In genomic region chr7:19830682-19831156, GRCm38 (mm10) we compare ENCODE assay signal across 9 mouse cellular contexts. TPM values are rescaled to one million over a fixed set of nuclear protein-coding genes. Genes with fewer than 3 reads are reported as not detected.
A peak's percentile ranks its signal among the peaks of the same experiment; 100 is the strongest.
DNase-seq lines count a peak whose midpoint lies in the region; ATAC-seq and TF ChIP-seq lines count a peak whose summit lies in the region.
"Had no signal": no experiment of that assay in that cellular context is flagged by ENCODE, and none has a peak within 500 bp of the region (broad histone marks: within the 10 kb centered on the region; RNA-seq: fewer than 3 reads in every experiment).

No protein-coding gene starts in this region.

- no peak overlapping the region for H3K27ac ChIP-seq in limb, embryonic 13.5 days
- H3K27ac ChIP-seq in limb, embryonic 10.5 days, result no peak overlapping the region
- H3K27ac ChIP-seq in heart, embryonic 10.5 days, result no peak overlapping the region
- H3K27ac ChIP-seq in forebrain, postnatal 0 days (ENCODE audit: low read depth, low read length), result no peak overlapping the region
- no peak overlapping the region for H3K27ac ChIP-seq in hindbrain, embryonic 11.5 days (ENCODE audit: low read depth, low read length)

- H3K36me3 ChIP-seq in limb, embryonic 13.5 days, result no peaks in the 10 kb centered on the region
- H3K36me3 ChIP-seq in limb, embryonic 10.5 days, result no peaks in the 10 kb centered on the region
- no peaks in the 10 kb centered on the region for H3K36me3 ChIP-seq in heart, embryonic 10.5 days
- H3K36me3 ChIP-seq in forebrain, postnatal 0 days (ENCODE audit: insufficient read depth), result no peaks in the 10 kb centered on the region
- no peaks in the 10 kb centered on the region for H3K36me3 ChIP-seq in hindbrain, embryonic 11.5 days (ENCODE audit: control insufficient read depth, insufficient read depth, low read length)

- peaks cover 11% of the 10 kb centered on the region for H3K4me1 ChIP-seq in limb, embryonic 13.5 days
- H3K4me1 ChIP-seq in limb, embryonic 10.5 days, result peaks cover 6% of the 10 kb centered on the region
- H3K4me1 ChIP-seq in heart, embryonic 10.5 days, result peaks cover 10% of the 10 kb centered on the region
- no peaks in the 10 kb centered on the region for H3K4me1 ChIP-seq in forebrain, postnatal 0 days (ENCODE audit: insufficient read depth)
- H3K4me1 ChIP-seq in hindbrain, embryonic 11.5 days (replicated peaks; ENCODE audit: control insufficient read depth, insufficient read depth, low read length), result no peaks in the 10 kb centered on the region

- no peak for TF ChIP-seq CTCF in forebrain, postnatal 0 days (IDR thresholded peaks at IDR 0.05; ENCODE audit: low read depth)

- H3K4me3 ChIP-seq in limb, embryonic 13.5 days, result no peak overlapping the region
- H3K4me3 ChIP-seq in limb, embryonic 10.5 days, result no peak overlapping the region
- H3K4me3 ChIP-seq in heart, embryonic 10.5 days, result 0 out of 2 replicates have a peak overlapping the region, but pooled peaks have one; percentile 18
- no peak overlapping the region for H3K4me3 ChIP-seq in forebrain, postnatal 0 days (ENCODE audit: low read depth, low read length)
- H3K4me3 ChIP-seq in hindbrain, embryonic 11.5 days (ENCODE audit: low read depth, low read length), result no peak overlapping the region

- DNase-seq in limb, embryonic 10.5 days (ENCODE audit: low spot score), result no peak
- peak; percentile 95 for DNase-seq in adrenal gland, postnatal 25 days
- no peak for DNase-seq in heart, embryonic 10.5 days (ENCODE audit: low spot score)
- DNase-seq in kidney, postnatal 10 days, result peak; percentile 90
- DNase-seq in forebrain, postnatal 0 days, result no peak
- no peak for DNase-seq in hindbrain, embryonic 11.5 days (ENCODE audit: low spot score)

- peak; percentile 41; the same call in 1 of the 2 replicates for ATAC-seq in limb, embryonic 13.5 days (ENCODE audit: low FRiP score, low read depth)
- ATAC-seq in megakaryocyte, adult 5-6 weeks (ENCODE audit: poor library complexity, severe bottlenecking), result peak; percentile 95
- no peak for ATAC-seq in forebrain, postnatal 0 days
- ATAC-seq in hindbrain, embryonic 11.5 days (ENCODE audit: low FRiP score), result no peak

- H3K9ac ChIP-seq in limb, embryonic 13.5 days, result no peak overlapping the region
- H3K9ac ChIP-seq in forebrain, postnatal 0 days, result no peak overlapping the region
- H3K9ac ChIP-seq in hindbrain, embryonic 11.5 days (ENCODE audit: low read depth, low read length), result no peak overlapping the region

- H3K9me3 ChIP-seq in limb, embryonic 13.5 days, result no peaks in the 10 kb centered on the region
- no peaks in the 10 kb centered on the region for H3K9me3 ChIP-seq in limb, embryonic 10.5 days (replicated peaks)
- no peaks in the 10 kb centered on the region for H3K9me3 ChIP-seq in heart, embryonic 10.5 days
- no peaks in the 10 kb centered on the region for H3K9me3 ChIP-seq in forebrain, postnatal 0 days (ENCODE audit: low read length)
- no peaks in the 10 kb centered on the region for H3K9me3 ChIP-seq in hindbrain, embryonic 11.5 days (ENCODE audit: control insufficient read depth, low read length)

- H3K4me2 ChIP-seq in limb, embryonic 13.5 days (replicated peaks), result no peak overlapping the region
- no peak overlapping the region for H3K4me2 ChIP-seq in forebrain, postnatal 0 days (ENCODE audit: low read depth)
- no peak overlapping the region for H3K4me2 ChIP-seq in hindbrain, embryonic 11.5 days (replicated peaks; ENCODE audit: low read depth, low read length)

- WGBS in limb, embryonic 13.5 days, result 29% methylated on average over 13 of the region's 13 CpGs
- WGBS in limb, embryonic 10.5 days, result 43% methylated on average over 13 of the region's 13 CpGs
- WGBS in heart, embryonic 10.5 days, result 34% methylated on average over 13 of the region's 13 CpGs
- 36% methylated on average over 13 of the region's 13 CpGs for WGBS in forebrain, postnatal 0 days
- WGBS in hindbrain, embryonic 11.5 days, result 41% methylated on average over 13 of the region's 13 CpGs

- peaks cover 10% of the 10 kb centered on the region; the same call in 1 of the 2 replicates for H3K27me3 ChIP-seq in limb, embryonic 13.5 days
- peaks cover 6% of the 10 kb centered on the region; the same call in 1 of the 2 replicates for H3K27me3 ChIP-seq in limb, embryonic 10.5 days (ENCODE audit: low read depth, poor library complexity, severe bottlenecking)
- peaks cover 14% of the 10 kb centered on the region; the same call in 1 of the 2 replicates for H3K27me3 ChIP-seq in heart, embryonic 10.5 days (ENCODE audit: insufficient read depth, poor library complexity, severe bottlenecking)
- H3K27me3 ChIP-seq in forebrain, postnatal 0 days (ENCODE audit: insufficient read depth, low read length), result no peaks in the 10 kb centered on the region
- no peaks in the 10 kb centered on the region for H3K27me3 ChIP-seq in hindbrain, embryonic 11.5 days (ENCODE audit: control insufficient read depth, insufficient read depth, low read length)

RNA-seq across cellular contexts. Expression of gene Bcl3, which starts 8.1 kb away (rescaled TPM):
- polyA plus RNA-seq in limb, embryonic 13.5 days (2015; fragmentation: Nextera tagmentation; extraction: Ambion mirVana), result 1.5 and 2.0 TPM in 2 replicates
- 0.82 and 1.2 TPM in 2 replicates for polyA plus RNA-seq in limb, embryonic 10.5 days (2016; fragmentation: Nextera tagmentation; extraction: Ambion mirVana)
- 26.5 and 34.5 TPM in 2 replicates for total RNA-seq in adrenal gland, postnatal 25 days (2021)
- polyA plus RNA-seq in heart, embryonic 10.5 days (2016; fragmentation: Nextera tagmentation; extraction: Ambion mirVana), result 1.3 and 2.7 TPM in 2 replicates
- total RNA-seq in megakaryocyte, adult 5-6 weeks (2015), result 29.2 and 39.1 TPM in 2 replicates
- total RNA-seq in megakaryocyte, adult 5-6 weeks (2017), result 9.7 and 17.1 TPM in 2 replicates
- 0.43 and 0.77 TPM in 2 replicates for total RNA-seq in forebrain, postnatal 0 days (2014; rRNA removed)
- polyA plus RNA-seq in forebrain, postnatal 0 days (2015; fragmentation: Nextera tagmentation; extraction: Ambion mirVana), result 0.28 and 0.86 TPM in 2 replicates
- 0.26 and 0.33 TPM in 2 replicates for polyA plus RNA-seq in hindbrain, embryonic 11.5 days (2014; fragmentation: Nextera tagmentation; extraction: Ambion mirVana)

RNA-seq across cellular contexts. Expression of gene Gm19345, which starts 21.1 kb away (rescaled TPM):
- not detected in 2 replicates for polyA plus RNA-seq in limb, embryonic 13.5 days (2015; fragmentation: Nextera tagmentation; extraction: Ambion mirVana)
- polyA plus RNA-seq in limb, embryonic 10.5 days (2016; fragmentation: Nextera tagmentation; extraction: Ambion mirVana), result not detected in 2 replicates
- 0.55 and 1.6 TPM in 2 replicates for total RNA-seq in adrenal gland, postnatal 25 days (2021)
- polyA plus RNA-seq in heart, embryonic 10.5 days (2016; fragmentation: Nextera tagmentation; extraction: Ambion mirVana), result not detected in 2 replicates
- not detected in 2 replicates for total RNA-seq in megakaryocyte, adult 5-6 weeks (2015)
- total RNA-seq in megakaryocyte, adult 5-6 weeks (2017), result not detected in 2 replicates
- 32.4 and 33.3 TPM in 2 replicates for total RNA-seq in forebrain, postnatal 0 days (2014; rRNA removed)
- polyA plus RNA-seq in forebrain, postnatal 0 days (2015; fragmentation: Nextera tagmentation; extraction: Ambion mirVana), result 14.6 and 16.4 TPM in 2 replicates
- 0.17 TPM in 1 of 2 replicates, not detected in the other for polyA plus RNA-seq in hindbrain, embryonic 11.5 days (2014; fragmentation: Nextera tagmentation; extraction: Ambion mirVana)

RNA-seq across cellular contexts. Expression of gene Ceacam16, which starts 30.4 kb away (rescaled TPM):
- polyA plus RNA-seq in limb, embryonic 13.5 days (2015; fragmentation: Nextera tagmentation; extraction: Ambion mirVana), result not detected in 2 replicates
- polyA plus RNA-seq in limb, embryonic 10.5 days (2016; fragmentation: Nextera tagmentation; extraction: Ambion mirVana), result not detected in 2 replicates
- total RNA-seq in adrenal gland, postnatal 25 days (2021), result not detected in 2 replicates
- 0.09 TPM in 1 of 2 replicates, not detected in the other for polyA plus RNA-seq in heart, embryonic 10.5 days (2016; fragmentation: Nextera tagmentation; extraction: Ambion mirVana)
- 0.47 and 0.75 TPM in 2 replicates for total RNA-seq in megakaryocyte, adult 5-6 weeks (2015)
- total RNA-seq in megakaryocyte, adult 5-6 weeks (2017), result 0.18 and 0.28 TPM in 2 replicates
- total RNA-seq in forebrain, postnatal 0 days (2014; rRNA removed), result not detected in 2 replicates
- 0.53 and 0.84 TPM in 2 replicates for polyA plus RNA-seq in forebrain, postnatal 0 days (2015; fragmentation: Nextera tagmentation; extraction: Ambion mirVana)
- not detected in 2 replicates for polyA plus RNA-seq in hindbrain, embryonic 11.5 days (2014; fragmentation: Nextera tagmentation; extraction: Ambion mirVana)
- total RNA-seq: left cerebral cortex, postnatal 25 days had no signal

RNA-seq across cellular contexts. Expression of gene Cblc, which starts 34.1 kb away (rescaled TPM):
- 4.2 and 4.9 TPM in 2 replicates for polyA plus RNA-seq in limb, embryonic 13.5 days (2015; fragmentation: Nextera tagmentation; extraction: Ambion mirVana)
- 1.4 and 1.6 TPM in 2 replicates for polyA plus RNA-seq in limb, embryonic 10.5 days (2016; fragmentation: Nextera tagmentation; extraction: Ambion mirVana)
- 0.55 TPM in 1 of 2 replicates, not detected in the other for total RNA-seq in adrenal gland, postnatal 25 days (2021)
- polyA plus RNA-seq in heart, embryonic 10.5 days (2016; fragmentation: Nextera tagmentation; extraction: Ambion mirVana), result 1.1 and 1.2 TPM in 2 replicates
- not detected in 2 replicates for total RNA-seq in megakaryocyte, adult 5-6 weeks (2015)
- total RNA-seq in megakaryocyte, adult 5-6 weeks (2017), result not detected in 2 replicates
- total RNA-seq in forebrain, postnatal 0 days (2014; rRNA removed), result 0.38 and 1.1 TPM in 2 replicates
- polyA plus RNA-seq in forebrain, postnatal 0 days (2015; fragmentation: Nextera tagmentation; extraction: Ambion mirVana), result 0.67 and 0.84 TPM in 2 replicates
- 0.59 and 0.63 TPM in 2 replicates for polyA plus RNA-seq in hindbrain, embryonic 11.5 days (2014; fragmentation: Nextera tagmentation; extraction: Ambion mirVana)
- total RNA-seq: left cerebral cortex, postnatal 25 days had no signal

RNA-seq across cellular contexts. Expression of gene Ceacam19, which starts 57.0 kb away (rescaled TPM):
- 0.23 and 0.37 TPM in 2 replicates for polyA plus RNA-seq in limb, embryonic 13.5 days (2015; fragmentation: Nextera tagmentation; extraction: Ambion mirVana)
- not detected in 2 replicates for polyA plus RNA-seq in limb, embryonic 10.5 days (2016; fragmentation: Nextera tagmentation; extraction: Ambion mirVana)
- not detected in 2 replicates for total RNA-seq in adrenal gland, postnatal 25 days (2021)
- not detected in 2 replicates for polyA plus RNA-seq in heart, embryonic 10.5 days (2016; fragmentation: Nextera tagmentation; extraction: Ambion mirVana)
- 1.2 and 1.3 TPM in 2 replicates for total RNA-seq in megakaryocyte, adult 5-6 weeks (2015)
- 1.6 and 2.4 TPM in 2 replicates for total RNA-seq in megakaryocyte, adult 5-6 weeks (2017)
- total RNA-seq in forebrain, postnatal 0 days (2014; rRNA removed), result not detected in 2 replicates
- polyA plus RNA-seq in forebrain, postnatal 0 days (2015; fragmentation: Nextera tagmentation; extraction: Ambion mirVana), result not detected in 2 replicates
- polyA plus RNA-seq in hindbrain, embryonic 11.5 days (2014; fragmentation: Nextera tagmentation; extraction: Ambion mirVana), result not detected in 2 replicates
- total RNA-seq: left cerebral cortex, postnatal 25 days had no signal

Comparison
In these comparisons a context has a peak if more than half of its experiments do, and no peak if none do; other contexts are left out.
1. ATAC-seq: peak in limb, embryonic 13.5 days (single experiment) and megakaryocyte, adult 5-6 weeks (single experiment); none in forebrain, postnatal 0 days (single experiment) and hindbrain, embryonic 11.5 days (single experiment).
2. DNase-seq: peak in adrenal gland, postnatal 25 days (single experiment) and kidney, postnatal 10 days (single experiment); none in limb, embryonic 10.5 days (single experiment), heart, embryonic 10.5 days (single experiment), forebrain, postnatal 0 days (single experiment) and hindbrain, embryonic 11.5 days (single experiment).
3. RNA of gene Gm19345, which starts 21.1 kb away (polyA plus RNA-seq): 14.6 to 16.4 TPM in forebrain, postnatal 0 days; 0.17 TPM in hindbrain, embryonic 11.5 days, not detected in limb, embryonic 13.5 days, not detected in limb, embryonic 10.5 days and not detected in heart, embryonic 10.5 days; every median in the first group is over 10 times any median in the second.